Mouse (Mus musculus): ENCODE data around the gene Bcl11a. TPM values are rescaled to one million over a fixed set of nuclear protein-coding genes. Genes with fewer than 3 reads are reported as not detected.

Gene Bcl11a
- total and polyA plus RNA-seq, 2 experiments from 2014 or later = 70.8 to 173 TPM

- Histone ChIP-seq H3K4me2 (ENCODE audit: low read depth) (no peak overlapping the region), H3K4me3 (ENCODE audit: low read depth, low read length) (no peak overlapping the region), H3K9ac (no peak overlapping the region), H3K27ac (ENCODE audit: low read depth, low read length) (0 out of 2 replicates have a peak overlapping the region, but pooled peaks have one; percentile 31), H3K36me3 (ENCODE audit: insufficient read depth) (no peaks in the 10 kb centered on the region; the same call in 1 of the 2 replicates), H3K4me1 (ENCODE audit: insufficient read depth) (peaks cover 6% of the 10 kb centered on the region; the same call in 1 of the 2 replicates), H3K9me3 (ENCODE audit: low read length) (no peaks in the 10 kb centered on the region), H3K27me3 (ENCODE audit: insufficient read depth, low read length) (no peaks in the 10 kb centered on the region)
- 62% methylated on average over 3 of the region's 3 CpGs for WGBS
- TF ChIP-seq CTCF (IDR thresholded peaks at IDR 0.05; ENCODE audit: low read depth) = peak; percentile 21; the same call in 1 of the 2 replicates
- ATAC-seq (peak; percentile 12; the same call in 1 of the 2 replicates), DNase-seq (no peak)
Measured at GRCm38 (mm10) chr11:24108974-24109373, 31.1 kb downstream of the Bcl11a start.

GRCm38 (mm10) chr11:24109388-24109787 lies 31.5 kb downstream of the Bcl11a start:
- peak overlapping the region; percentile 42; the same call in 1 of the 2 replicates for H3K27ac ChIP-seq (ENCODE audit: low read depth, low read length)

GRCm38 (mm10) chr11:24110113-24110512 lies 32.3 kb downstream of the Bcl11a start:
- no peaks in the 10 kb centered on the region for H3K27me3 ChIP-seq (ENCODE audit: insufficient read depth, low read length)
- H3K4me1 ChIP-seq (ENCODE audit: insufficient read depth) = peaks cover 6% of the 10 kb centered on the region; the same call in 1 of the 2 replicates

More at GRCm38 (mm10) chr11:24109388-24109787, 31.5 kb downstream of the Bcl11a start:
- no peak overlapping the region for H3K9ac ChIP-seq
- no peak overlapping the region for H3K4me2 ChIP-seq (ENCODE audit: low read depth)
- no peak for TF ChIP-seq CTCF (IDR thresholded peaks at IDR 0.05; ENCODE audit: low read depth)
- WGBS = 92% methylated on average over 3 of the region's 3 CpGs
- no peaks in the 10 kb centered on the region for H3K9me3 ChIP-seq (ENCODE audit: low read length)
- H3K4me3 ChIP-seq (ENCODE audit: low read depth, low read length) = no peak overlapping the region
- ATAC-seq = no peak
- peaks cover 6% of the 10 kb centered on the region; the same call in 1 of the 2 replicates for H3K4me1 ChIP-seq (ENCODE audit: insufficient read depth)
- no peaks in the 10 kb centered on the region for H3K27me3 ChIP-seq (ENCODE audit: insufficient read depth, low read length)
- H3K36me3 ChIP-seq (ENCODE audit: insufficient read depth) = no peaks in the 10 kb centered on the region; the same call in 1 of the 2 replicates
- DNase-seq = no peak

GRCm38 (mm10) chr11:24111720-24112119 lies 33.9 kb downstream of the Bcl11a start:
- H3K27ac ChIP-seq (ENCODE audit: low read depth, low read length) = peak overlapping the region; percentile 30; the same call in 1 of the 2 replicates
- H3K9me3 ChIP-seq (ENCODE audit: low read length) = no peaks in the 10 kb centered on the region
- H3K9ac ChIP-seq = no peak overlapping the region
- DNase-seq = no peak
- no peak overlapping the region for H3K4me2 ChIP-seq (ENCODE audit: low read depth)
- no peak overlapping the region for H3K4me3 ChIP-seq (ENCODE audit: low read depth, low read length)
- no peaks in the 10 kb centered on the region; the same call in 1 of the 2 replicates for H3K36me3 ChIP-seq (ENCODE audit: insufficient read depth)
- peaks cover 4% of the 10 kb centered on the region; the same call in 1 of the 2 replicates for H3K4me1 ChIP-seq (ENCODE audit: insufficient read depth)
- no peaks in the 10 kb centered on the region for H3K27me3 ChIP-seq (ENCODE audit: insufficient read depth, low read length)
- 33% methylated on average over 6 of the region's 6 CpGs for WGBS
- no peak for TF ChIP-seq CTCF (IDR thresholded peaks at IDR 0.05; ENCODE audit: low read depth)
- no peak for ATAC-seq

More at GRCm38 (mm10) chr11:24110113-24110512, 32.3 kb downstream of the Bcl11a start:
- no peak for TF ChIP-seq CTCF (IDR thresholded peaks at IDR 0.05; ENCODE audit: low read depth)
- DNase-seq = no peak
- H3K4me2 ChIP-seq (ENCODE audit: low read depth) = no peak overlapping the region
- peak; percentile 6; the same call in 1 of the 2 replicates for ATAC-seq
- WGBS = 33% methylated on average over 2 of the region's 2 CpGs
- H3K9ac ChIP-seq = no peak overlapping the region
- no peaks in the 10 kb centered on the region; the same call in 1 of the 2 replicates for H3K36me3 ChIP-seq (ENCODE audit: insufficient read depth)
- H3K4me3 ChIP-seq (ENCODE audit: low read depth, low read length) = no peak overlapping the region
- H3K27ac ChIP-seq (ENCODE audit: low read depth, low read length) = peak overlapping the region; percentile 42; the same call in 1 of the 2 replicates
- no peaks in the 10 kb centered on the region for H3K9me3 ChIP-seq (ENCODE audit: low read length)

GRCm38 (mm10) chr11:24115017-24115752 lies 37.3 kb downstream of the Bcl11a start:
- Histone ChIP-seq H3K4me1 (ENCODE audit: insufficient read depth) (peaks cover 3% of the 10 kb centered on the region; the same call in 1 of the 2 replicates), H3K27me3 (ENCODE audit: insufficient read depth, low read length) (no peaks in the 10 kb centered on the region), H3K36me3 (ENCODE audit: insufficient read depth) (peaks cover 7% of the 10 kb centered on the region; the same call in 1 of the 2 replicates), H3K9ac (no peak overlapping the region), H3K4me3 (ENCODE audit: low read depth, low read length) (no peak overlapping the region), H3K27ac (ENCODE audit: low read depth, low read length) (no peak overlapping the region), H3K4me2 (ENCODE audit: low read depth) (no peak overlapping the region), H3K9me3 (ENCODE audit: low read length) (no peaks in the 10 kb centered on the region)
- TF ChIP-seq CTCF (IDR thresholded peaks at IDR 0.05; ENCODE audit: low read depth) = no peak
- DNase-seq = no peak
- 79% methylated on average over 12 of the region's 12 CpGs for WGBS
- no peak for ATAC-seq

GRCm38 (mm10) chr11:24116041-24116440 lies 38.2 kb downstream of the Bcl11a start:
- Histone ChIP-seq H3K9me3 (ENCODE audit: low read length) (no peaks in the 10 kb centered on the region), H3K36me3 (ENCODE audit: insufficient read depth) (peaks cover 7% of the 10 kb centered on the region; the same call in 1 of the 2 replicates), H3K4me2 (ENCODE audit: low read depth) (no peak overlapping the region), H3K4me3 (ENCODE audit: low read depth, low read length) (no peak overlapping the region), H3K9ac (no peak overlapping the region), H3K27me3 (ENCODE audit: insufficient read depth, low read length) (no peaks in the 10 kb centered on the region), H3K4me1 (ENCODE audit: insufficient read depth) (peaks cover 4% of the 10 kb centered on the region; the same call in 1 of the 2 replicates), H3K27ac (ENCODE audit: low read depth, low read length) (no peak overlapping the region)
- TF ChIP-seq CTCF (IDR thresholded peaks at IDR 0.05; ENCODE audit: low read depth) = no peak
- 94% methylated on average over 2 of the region's 2 CpGs for WGBS
- DNase-seq = no peak
- ATAC-seq = no peak

Data from forebrain, postnatal 0 days (tissue).